Mouse (Mus musculus): Measurements from ENCODE around the gene Cdiptos.

Cdiptos gene

GRCm38 (mm10) chr7:126975893-126975949, 177 bp downstream of the Cdiptos start, which contains the start of gene Cdipt:
Cdipt (plus strand) TSS chr7:126975914.
- DNase-seq (ENCODE audit: low read depth, low spot score), result no peak

GRCm38 (mm10) chr7:126975493-126975892, 405 bp downstream of the Cdiptos start:
- DNase-seq (ENCODE audit: low read depth, low spot score), result no peak

- no peak for DNase-seq (ENCODE audit: low read depth, low spot score)
Measured at GRCm38 (mm10) chr7:126967361-126967760, 8.5 kb downstream of the Cdiptos start.

GRCm38 (mm10) chr7:126965568-126965967, 10.3 kb downstream of the Cdiptos start:
- no peak for DNase-seq (ENCODE audit: low read depth, low spot score)

- no peak for DNase-seq (ENCODE audit: low read depth, low spot score)
Measured at GRCm38 (mm10) chr7:126963548-126964286, 12.2 kb downstream of the Cdiptos start.

- no peak for DNase-seq (ENCODE audit: low read depth, low spot score)
Measured at GRCm38 (mm10) chr7:126961965-126962364, 13.9 kb downstream of the Cdiptos start.

GRCm38 (mm10) chr7:126961095-126961494, 14.8 kb downstream of the Cdiptos start:
- DNase-seq (ENCODE audit: low read depth, low spot score), result no peak

- DNase-seq (ENCODE audit: low read depth, low spot score), result no peak
Measured at GRCm38 (mm10) chr7:126959780-126960179, 16.1 kb downstream of the Cdiptos start.

GRCm38 (mm10) chr7:126955125-126955524, 20.8 kb downstream of the Cdiptos start:
- DNase-seq (ENCODE audit: low read depth, low spot score), result no peak

- DNase-seq (ENCODE audit: low read depth, low spot score), result no peak
Measured at GRCm38 (mm10) chr7:126952646-126953045, 23.3 kb downstream of the Cdiptos start.

GRCm38 (mm10) chr7:126951741-126952140, 24.2 kb downstream of the Cdiptos start:
- DNase-seq (ENCODE audit: low read depth, low spot score), result no peak

- DNase-seq (ENCODE audit: low read depth, low spot score), result no peak
Measured at GRCm38 (mm10) chr7:126950647-126951615, 25.0 kb downstream of the Cdiptos start.

- DNase-seq (ENCODE audit: low read depth, low spot score), result peak; percentile 33
Measured at GRCm38 (mm10) chr7:126949793-126950646, 25.9 kb downstream of the Cdiptos start, which contains the start of gene Sez6l2. Sez6l2 (plus strand) TSS chr7:126950563.

GRCm38 (mm10) chr7:126949403-126949792, 26.5 kb downstream of the Cdiptos start, which contains the start of gene Asphd1:
Asphd1 (minus strand) TSS chr7:126949582.
- no peak for DNase-seq (ENCODE audit: low read depth, low spot score)

GRCm38 (mm10) chr7:126948626-126949025, 27.3 kb downstream of the Cdiptos start:
- no peak for DNase-seq (ENCODE audit: low read depth, low spot score)

- DNase-seq (ENCODE audit: low read depth, low spot score), result no peak
Measured at GRCm38 (mm10) chr7:126946530-126946929, 29.4 kb downstream of the Cdiptos start.

GRCm38 (mm10) chr7:126941801-126942200, 34.1 kb downstream of the Cdiptos start:
- no peak for DNase-seq (ENCODE audit: low read depth, low spot score)

GRCm38 (mm10) chr7:126941171-126941570, 34.7 kb downstream of the Cdiptos start:
- DNase-seq (ENCODE audit: low read depth, low spot score), result no peak

- no peak for DNase-seq (ENCODE audit: low read depth, low spot score)
Measured at GRCm38 (mm10) chr7:126932652-126933051, 43.2 kb downstream of the Cdiptos start.

GRCm38 (mm10) chr7:126929046-126929445, 46.9 kb downstream of the Cdiptos start:
- DNase-seq (ENCODE audit: low read depth, low spot score), result no peak

GRCm38 (mm10) chr7:126928384-126929037, 47.4 kb downstream of the Cdiptos start, which contains the start of gene Kctd13:
Kctd13 (plus strand) TSS chr7:126928879.
- DNase-seq (ENCODE audit: low read depth, low spot score), result peak; percentile 85
